Mouse (Mus musculus) kidney, postnatal 4 days (tissue): ENCODE results near the gene Casp7.
"Not testable (repeated sequence)": the region's sequence is repeated elsewhere in the genome, so short reads cannot be mapped to it uniquely, and the experiment has no call there.

Experiments
- DNase-seq, 2 experiments: peaks; one replicate each; pipeline ENCODE4 v3.0.0; 2021; ENCODE audit warnings: mixed read lengths in 2 of 2

Gene Casp7

DNA sequence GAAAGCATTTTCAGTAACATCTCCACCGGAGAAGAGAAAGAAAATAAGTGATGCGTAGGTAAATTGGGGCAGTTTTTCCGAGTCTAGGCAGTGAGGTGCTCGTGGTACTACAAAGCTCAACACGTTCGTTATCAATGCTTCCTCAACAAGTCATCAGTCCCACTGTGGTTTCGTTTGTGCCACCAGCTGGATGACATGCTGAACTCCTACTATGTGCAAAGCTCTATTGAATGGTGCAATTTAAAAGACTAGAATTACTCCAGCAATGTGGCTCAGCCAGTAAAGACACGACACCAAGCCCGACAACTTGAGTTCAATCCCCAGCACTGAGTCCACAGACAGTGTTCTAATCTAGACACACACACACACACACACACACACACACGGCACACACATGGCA is 10.8 kb upstream of the Casp7 start:
- DNase-seq: no peak

DNA sequence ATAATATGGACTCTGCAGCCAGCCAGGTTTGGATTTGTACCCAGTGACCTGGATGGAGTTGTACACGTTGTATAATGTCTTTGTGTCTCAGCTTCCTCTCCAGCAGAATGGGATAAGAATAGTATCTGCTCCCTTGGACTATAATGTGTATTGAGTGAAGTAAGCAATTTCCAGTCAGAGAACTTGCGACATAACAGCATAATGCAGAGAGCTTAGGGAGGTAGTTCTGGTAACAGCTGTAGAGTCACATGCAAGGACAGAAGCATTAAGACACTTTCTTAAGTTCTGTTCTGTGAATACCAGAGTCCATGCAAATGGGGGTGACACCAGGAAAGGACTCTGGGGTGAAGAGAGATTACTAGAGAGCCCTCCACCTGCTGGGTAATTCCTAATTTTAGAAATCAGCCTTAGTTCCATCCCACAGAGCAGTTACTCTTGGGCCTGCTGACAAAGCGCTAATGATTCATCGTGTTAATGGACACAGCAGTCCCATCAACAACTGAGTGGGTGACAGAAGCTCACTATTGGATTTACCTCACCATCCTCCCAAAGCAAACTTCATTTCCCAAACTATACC is 9.1 kb upstream of the Casp7 start:
- no peak for DNase-seq

DNA sequence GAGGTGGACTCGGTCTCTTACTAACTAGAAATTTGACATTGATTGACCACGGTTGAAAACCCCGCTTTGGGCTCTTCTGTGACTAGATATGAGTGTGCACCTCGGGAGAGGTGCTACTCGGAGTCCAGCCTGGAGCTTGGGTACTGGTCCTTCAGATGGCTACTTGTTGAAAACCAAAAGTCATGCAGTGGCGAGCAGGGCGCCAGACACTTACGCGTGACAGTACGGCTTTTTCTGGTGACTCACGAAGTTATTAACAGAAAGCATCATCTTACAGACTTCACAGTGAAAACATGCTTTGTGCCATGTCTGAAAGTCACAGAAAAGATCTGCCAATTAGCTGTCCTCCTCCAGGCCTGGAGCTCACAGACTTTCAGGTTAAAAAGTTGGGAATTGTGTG is 7.8 kb upstream of the Casp7 start:
- no peak for DNase-seq

DNA sequence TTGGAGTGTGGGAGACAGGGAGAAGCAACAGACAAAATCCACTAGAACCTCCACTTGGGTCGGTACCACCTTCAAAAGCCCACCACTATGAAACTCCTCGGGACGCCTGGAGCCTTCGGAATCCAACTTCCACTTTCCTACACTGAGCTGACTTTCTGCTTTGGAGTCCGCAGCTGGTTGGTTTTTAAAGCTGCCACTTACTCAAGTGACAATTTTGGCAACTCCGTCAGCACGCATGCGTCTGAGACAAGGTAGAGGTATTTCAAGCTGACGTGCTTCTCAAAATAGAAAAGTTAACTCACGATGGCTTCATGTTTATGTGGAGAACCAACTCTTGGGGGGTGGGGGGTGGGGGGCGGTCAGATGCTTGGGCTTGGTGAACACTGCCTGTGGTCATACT is 7.0 kb upstream of the Casp7 start, which contains the start of gene Nrap:
Nrap (minus strand) TSS at position 159 of the 400 bp plus-strand sequence.
- DNase-seq: no peak

DNA sequence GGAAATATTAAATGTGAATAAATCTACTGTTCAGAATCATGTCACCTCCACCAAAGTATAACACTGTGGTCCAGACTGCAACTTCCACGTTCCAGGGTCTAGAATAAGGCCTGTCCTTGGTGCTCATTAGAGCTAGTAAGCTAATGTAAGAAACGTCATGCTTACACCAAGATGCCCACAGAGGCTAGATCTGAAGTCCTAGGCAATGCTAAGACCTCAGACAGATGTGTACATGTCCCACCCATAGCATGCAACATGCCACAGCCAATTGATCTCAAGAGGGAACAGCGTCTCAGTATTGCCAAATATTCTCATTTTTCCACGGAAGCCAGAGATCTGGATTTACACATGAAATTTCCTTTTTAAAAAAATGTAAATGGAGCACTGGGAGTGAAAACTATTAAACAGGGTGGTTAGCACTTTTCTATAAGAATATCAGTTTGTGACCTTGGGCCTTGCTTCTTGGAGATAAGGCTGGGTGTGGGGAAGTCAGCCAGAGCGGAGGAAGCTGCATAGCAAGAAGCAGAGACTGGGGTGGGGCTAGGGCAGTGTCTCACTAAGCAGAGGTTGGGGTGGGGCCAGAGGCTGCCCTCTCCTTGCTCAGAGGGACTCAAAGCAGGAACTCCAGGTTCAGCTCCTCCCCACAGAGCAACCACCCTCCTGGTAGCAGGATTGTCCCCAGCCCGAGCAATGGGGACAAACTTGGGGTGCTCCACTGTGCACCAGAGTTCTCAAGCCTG is 5.5 kb upstream of the Casp7 start:
- no peak for DNase-seq

DNA sequence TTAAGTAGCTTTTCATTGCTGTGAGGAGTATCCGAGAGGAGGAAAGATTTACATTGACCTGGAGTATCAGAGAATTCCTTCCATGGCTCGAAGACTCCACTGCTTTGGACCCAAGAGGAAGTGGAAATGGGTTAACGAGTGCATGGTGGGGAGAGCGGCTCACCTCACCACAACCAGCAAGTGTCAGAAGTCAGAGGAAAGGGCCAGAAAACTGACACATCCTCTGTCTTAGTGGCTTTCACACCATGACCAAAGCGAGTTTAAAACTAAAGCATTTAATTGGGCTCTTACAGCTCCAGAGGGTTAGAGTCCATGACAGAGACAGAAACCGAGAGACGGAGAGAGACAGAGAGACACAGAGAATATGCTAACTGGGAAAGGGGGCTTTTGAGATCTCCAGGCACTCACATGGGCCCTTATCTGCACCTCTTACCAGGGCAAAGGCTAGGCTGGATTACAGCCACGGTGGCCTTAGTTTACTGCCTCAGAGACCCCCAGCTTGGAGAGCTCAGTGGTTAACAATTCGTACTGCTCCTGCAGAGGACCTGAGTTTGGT is 3.5 kb upstream of the Casp7 start:
- no peak for DNase-seq

DNA sequence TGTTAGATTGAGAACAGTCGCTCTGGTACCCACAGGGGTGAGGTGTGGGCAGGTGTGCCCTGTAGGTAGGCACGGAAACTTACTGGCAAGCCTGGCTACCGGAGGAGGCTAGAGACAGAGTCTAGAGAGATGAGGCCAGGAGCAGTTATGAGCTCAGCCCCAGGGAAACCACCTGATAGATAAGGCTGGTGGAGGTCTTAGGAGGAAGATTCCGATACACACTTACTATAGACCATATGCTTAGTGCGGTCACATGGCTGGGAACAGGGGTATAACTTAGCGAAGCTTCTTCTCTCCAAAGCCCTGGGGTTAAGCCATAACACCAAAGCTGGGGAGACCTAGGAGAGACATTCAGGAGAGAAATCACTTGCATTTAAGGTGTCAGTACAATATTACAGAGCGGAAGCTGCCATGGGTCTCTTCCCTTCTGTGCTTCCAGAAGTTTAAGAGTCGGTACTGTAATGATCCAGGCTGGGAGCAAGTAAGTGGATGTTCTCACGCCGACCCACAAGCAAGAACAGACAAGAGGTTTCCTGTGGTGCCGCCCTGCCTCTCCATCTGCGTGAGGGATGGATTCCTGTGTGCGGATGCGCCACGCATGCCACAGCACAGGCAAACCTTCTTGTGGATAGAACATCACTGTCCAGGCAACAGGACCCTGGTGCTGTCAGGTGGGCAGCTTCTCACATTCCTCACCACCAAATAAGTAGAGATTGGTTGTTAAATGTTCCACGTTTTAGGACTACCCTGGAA is 1.6 kb upstream of the Casp7 start:
- no peak for DNase-seq

DNA sequence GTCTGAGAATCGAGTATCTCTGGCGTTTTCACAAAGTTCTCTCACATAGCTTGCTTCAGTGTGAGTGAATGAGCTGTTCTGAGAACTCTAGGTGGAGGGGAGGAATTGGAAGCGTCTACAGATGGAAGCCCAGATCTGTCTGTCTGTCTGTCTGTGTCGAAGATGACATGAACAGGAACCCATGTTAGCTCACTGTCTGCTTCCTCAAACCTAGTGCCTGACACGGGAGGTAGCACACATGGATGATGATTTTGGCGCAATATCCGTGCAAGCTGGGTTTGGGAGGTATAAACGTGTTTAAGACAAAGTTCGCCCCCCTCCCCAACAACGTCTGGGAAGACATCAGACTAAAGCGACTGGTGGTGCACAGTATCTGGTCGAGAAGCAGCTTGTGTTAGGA is 702 bp upstream of the Casp7 start:
- no peak for DNase-seq

DNA sequence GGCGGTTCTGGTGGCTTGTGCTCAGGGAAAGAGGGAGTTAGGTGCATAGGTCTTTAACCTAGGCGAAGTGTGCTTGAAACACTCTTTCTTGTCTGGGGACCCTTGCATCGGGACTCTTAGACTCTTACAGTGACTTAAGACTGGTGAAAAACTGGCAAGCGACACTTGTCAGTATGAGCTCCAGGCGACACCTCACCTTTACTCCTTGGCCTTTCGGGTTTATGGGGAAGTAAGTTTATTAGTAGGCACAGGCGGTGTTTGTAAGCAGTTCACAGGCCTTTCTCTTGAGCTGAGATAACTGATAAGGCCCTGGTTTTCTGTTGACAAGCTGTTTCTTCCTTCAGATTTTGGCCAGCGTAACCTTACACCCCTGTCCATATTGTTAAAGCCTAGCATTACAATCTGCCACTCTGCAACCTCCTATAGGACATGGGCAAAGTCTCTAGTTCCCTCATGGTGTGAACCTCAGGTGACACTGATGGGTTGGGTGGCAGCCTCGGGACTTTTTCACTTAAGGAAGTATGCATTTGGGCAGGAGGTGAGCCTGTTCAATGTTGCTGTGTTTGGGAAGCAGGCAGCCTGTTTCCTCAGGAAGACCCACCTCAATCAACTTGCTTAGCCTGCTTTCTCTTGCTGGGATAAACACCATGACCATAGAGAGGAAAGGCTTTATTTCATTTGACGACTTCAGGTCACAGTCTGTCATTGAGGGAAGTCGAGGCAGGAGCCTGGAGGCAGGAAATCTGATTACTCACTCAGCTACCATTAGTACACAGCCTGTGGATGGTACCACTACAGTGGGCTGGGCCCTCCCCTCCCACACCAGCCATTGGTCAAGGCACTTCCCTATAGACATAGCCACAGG is 966 bp downstream of the Casp7 start:
- no peak for DNase-seq

DNA sequence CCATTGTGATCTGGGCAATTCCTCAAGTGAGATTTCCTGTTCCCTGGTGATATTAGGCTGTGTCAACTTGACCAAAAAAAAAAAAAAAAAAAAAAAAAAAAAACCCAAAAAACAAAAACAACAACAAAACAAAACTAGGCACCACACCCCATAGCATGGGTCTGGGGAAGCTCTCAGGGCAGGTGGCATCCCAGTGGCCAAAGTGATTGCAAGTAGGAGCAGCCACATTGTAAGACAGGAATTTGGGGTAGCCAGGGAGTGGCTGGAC is 1.5 kb downstream of the Casp7 start:
- no peak for DNase-seq

DNA sequence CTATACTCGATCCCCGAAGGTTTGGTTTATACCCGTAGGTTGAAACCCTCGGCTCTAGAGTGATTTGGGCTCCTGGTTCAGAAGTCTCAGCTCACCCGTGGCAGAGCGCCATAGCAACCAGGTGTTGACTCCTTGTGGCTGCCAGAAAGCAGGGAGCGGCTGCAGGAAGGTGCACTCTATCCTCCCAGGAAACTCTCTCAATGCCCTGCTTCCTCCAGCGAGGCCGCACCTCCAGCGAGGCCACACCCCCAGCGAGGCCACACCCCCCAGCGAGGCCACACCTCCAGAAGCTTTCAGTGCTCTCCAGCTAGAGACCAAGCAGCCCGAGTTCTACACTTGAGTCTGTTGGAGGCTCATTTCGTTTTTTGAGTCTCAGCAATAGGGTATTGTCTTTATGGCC is 3.3 kb downstream of the Casp7 start:
- DNase-seq: peak; percentile 87 to 90

DNA sequence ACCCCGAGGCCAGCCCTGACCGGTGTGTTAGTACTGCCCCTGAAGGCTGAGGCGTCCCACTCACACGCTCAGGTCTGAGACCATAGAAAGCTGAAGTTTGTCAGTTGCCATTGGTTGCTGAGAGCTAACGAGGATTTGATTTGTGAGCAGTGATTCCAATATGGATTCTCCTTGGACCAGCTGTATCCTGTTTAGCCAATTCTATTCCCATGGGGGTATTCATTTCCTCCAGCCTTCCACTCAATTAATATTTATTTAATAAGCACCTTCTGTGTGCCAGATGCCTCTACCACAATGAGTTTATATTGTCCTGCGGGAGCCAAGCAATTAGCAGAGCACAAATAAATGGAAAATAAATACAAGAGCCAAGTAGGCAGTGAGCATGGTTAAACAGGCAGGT is 4.9 kb downstream of the Casp7 start:
- no peak for DNase-seq

DNA sequence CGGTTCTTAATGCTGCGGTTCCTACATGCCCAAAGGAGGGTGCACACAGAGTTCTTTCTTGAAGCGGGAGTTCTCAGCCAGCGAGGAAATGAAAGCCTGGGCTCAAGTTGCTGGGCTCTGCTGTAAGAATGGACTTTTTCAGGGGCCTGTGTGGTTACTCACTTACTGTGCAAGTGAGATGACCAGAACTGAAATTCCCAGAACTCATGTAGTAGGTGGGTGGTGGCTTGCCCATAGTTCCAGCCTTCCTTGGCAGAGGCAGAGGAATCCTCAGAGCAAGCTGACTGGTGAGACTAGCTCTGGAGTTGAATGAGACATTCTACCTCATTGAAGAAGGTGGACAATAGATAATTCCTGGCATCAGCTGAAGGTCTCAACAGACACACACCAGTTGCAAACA is 8.9 kb downstream of the Casp7 start:
- DNase-seq: no peak

DNA sequence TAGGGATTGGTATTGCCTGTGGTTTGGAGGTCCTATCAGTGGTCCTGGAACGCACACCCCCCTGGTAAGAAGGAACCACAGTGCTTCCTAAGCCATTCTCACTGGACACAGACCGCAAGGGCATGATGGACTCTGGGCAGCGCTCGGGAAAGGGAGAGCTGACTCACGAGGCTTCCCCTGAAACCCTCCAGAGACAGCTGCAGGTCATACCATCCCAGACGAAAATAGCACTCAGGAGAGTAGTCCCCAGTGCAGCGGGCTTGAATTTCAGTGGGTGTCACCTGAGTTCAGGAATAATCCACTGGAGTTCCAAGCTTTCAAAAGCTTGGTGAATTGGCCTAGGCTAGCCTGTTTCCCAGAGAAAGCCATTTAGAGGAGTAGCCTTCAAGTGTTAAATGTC is 9.7 kb downstream of the Casp7 start:
- DNase-seq: no peak

DNA sequence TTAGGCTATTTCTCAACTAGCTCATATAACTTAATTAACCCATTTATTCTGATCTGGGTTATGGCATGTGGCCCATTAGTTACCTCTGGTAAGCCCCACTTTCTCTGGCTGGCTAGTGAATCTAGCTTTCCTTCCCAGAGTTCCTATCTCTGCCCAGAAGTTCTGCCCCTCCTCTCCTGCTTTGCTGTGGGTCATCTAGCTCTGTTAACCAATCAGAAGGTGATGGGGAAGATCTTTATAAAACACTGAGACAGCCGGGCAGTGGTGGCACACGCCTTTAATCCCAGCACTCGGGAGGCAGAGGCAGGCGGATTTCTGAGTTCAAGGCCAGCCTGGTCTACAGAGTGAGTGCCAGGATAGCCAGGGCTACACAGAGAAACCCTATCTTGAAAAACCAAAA is 13.0 kb downstream of the Casp7 start:
- DNase-seq: not testable (repeated sequence)

DNA sequence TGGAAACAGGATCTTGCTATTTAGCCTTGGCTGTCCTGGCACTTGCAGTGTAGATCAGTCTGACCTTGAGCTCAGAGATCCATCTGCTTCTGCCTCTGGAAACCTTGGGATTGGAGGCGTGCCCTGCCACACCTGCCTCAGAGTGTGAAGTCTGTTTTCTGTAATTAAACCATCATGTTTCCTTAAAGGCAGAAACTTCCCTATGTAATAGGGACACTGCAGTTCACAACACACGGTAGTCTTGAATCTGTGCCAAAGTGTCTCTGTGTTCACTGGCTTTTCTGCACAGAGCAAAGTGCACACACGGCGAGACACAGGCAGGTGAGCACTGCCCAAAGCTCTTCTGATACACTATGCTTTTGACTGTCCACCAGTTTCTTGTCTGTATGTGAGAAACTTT is 21.5 kb downstream of the Casp7 start:
- no peak for DNase-seq

DNA sequence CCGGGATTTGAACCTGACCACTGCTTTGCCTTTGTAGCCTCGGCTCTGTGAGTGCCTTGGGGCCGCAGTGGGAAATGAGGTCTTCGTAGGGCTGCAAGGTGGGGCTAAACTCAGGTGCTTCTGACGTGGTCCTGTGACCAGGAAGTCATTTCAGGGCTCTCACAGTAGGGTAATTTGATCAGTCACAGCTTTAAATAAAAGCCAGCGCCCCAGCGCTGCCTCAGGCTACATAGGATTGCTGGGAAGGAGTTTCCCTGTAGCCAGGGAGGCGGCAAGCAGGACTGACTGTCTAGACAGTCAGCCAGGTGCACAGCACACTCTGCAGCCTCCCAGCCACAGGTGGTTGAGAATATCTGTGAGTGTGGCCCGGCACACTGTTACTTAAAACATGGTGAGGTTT is 22.5 kb downstream of the Casp7 start:
- DNase-seq: no peak

DNA sequence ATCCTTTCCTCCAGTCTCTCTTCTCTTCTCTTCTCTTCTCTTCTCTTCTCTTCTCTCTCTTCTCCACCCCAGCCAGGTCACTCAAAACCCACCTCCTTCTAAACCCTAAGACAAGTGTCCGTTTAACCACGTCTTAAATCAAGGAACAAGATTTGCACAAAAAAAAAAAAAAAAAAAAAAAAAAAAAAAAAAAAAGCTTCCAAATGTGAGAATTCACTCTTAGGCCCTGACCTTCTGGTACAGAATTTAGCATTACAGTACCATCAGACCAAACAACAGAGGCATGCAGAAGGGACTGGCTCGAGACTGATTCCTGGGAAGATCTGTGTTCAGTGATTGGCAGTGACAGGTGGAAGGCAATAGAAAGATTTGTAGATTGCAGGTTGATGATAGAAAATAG is 23.4 kb downstream of the Casp7 start:
- no peak for DNase-seq

DNA sequence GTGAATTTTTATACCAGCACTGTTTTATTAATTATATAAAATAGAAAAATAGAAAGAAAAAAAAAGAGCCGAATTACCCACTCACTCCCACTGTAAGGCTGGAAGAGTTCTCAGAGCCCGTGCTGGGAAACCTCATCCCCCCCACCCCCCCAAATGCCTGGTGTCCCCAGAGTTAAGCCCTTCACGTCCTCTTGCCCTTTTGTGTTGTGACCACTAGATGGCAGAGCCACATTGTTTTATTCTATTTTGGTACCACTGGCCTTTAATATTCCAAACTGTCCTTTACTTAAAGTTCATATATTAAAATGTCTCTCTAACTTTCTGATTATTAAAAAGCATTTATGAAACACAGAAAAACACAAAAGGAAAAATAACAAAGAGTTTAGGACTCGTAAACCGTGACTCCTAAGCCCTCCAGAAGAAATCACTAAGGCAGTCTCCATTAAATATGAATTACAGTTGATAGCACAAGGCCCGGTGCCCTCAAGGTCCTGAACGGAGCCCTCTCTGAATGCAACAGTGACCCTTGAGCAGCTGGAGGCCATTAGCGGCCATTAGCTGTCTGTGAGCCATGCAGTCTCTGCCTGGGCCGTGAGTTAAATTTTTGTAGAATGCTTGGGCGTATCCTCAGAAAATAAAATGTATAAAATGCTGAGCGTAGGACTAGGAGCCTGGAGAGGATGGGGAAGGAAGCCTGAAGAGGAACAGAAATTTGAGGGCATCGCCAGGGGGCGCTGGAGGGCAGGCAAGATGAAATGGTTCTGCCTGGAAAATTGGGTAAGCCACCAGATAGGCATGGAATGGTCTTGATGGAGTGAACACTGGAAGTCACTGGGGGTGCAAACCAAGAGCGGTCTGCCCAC is 25.8 kb downstream of the Casp7 start:
- peak; percentile 95 to 96 for DNase-seq

DNA sequence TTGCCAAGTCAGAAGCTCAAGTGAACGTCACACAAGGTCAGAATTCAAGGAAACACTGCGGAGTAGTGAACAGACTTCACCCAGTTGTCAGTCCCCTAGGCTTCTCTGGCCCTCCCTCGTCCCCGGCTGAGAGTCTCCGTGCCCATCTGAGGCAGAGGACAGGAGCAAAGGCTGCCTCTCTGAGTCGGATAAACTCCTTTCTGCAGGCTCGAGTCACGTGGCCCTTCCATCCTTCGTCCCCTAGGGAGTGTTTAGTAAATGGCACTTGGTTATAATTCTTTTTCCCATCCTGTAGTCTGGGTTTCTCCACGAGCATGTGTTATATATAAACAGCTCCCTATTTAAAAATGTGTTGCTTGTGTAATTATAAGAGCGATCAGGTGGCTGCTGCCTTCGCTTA is 26.4 kb downstream of the Casp7 start:
- peak; percentile 39 to 60 for DNase-seq

DNA sequence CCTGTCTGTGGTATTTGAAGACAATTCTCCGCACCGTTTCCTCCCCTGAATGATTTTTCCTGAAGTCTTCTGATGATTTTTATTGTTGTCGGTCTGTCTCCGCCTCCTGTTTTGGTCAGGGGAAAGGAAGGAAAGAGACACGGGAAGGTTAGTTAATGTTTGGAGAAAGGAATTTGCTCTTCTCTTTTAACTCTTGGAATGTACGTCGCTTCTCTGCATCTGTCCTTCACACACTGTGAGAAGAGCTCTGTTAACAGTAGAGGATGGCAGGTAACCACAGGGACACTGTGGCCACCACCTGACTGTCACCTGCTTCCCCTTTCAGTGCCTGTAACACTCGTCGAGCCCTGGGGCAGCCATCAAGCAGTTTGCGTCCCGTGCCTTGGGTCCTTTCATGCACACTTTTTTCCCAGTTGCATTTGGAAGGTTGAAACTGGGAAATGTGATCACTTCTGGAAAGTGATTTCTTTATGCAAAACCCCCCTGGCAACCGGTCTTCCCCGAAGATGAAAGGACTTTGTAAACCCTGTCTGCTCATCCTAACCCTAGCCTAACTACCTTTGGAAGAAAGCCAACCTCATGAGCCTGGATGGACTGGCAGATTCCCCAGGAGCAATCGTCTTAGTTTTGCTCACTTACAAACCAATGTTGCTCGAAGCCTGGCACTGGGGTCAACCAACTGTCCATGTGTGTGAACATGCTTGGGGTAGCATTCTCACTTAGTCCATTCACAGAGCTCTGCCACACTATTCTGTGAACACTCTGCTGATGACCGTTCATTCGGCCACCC is 27.9 kb downstream of the Casp7 start:
- DNase-seq: no peak
